Mouse (Mus musculus) heart, postnatal 0 days (tissue): ENCODE data around the gene Mettl1. TPM values are rescaled to one million over a fixed set of nuclear protein-coding genes. Genes with fewer than 3 reads are reported as not detected.
A peak's percentile ranks its signal among the peaks of the same experiment; 100 is the strongest.

Experiments
- ATAC-seq: fragments of 200-750 bp; cut with Nextera tagmentation; 2 replicates; pipeline ENCODE4 v1.8.0; 2017; ENCODE audit warnings: low read depth, moderate number of reproducible peaks, moderate library complexity; ENCODE audit not compliant: insufficient read depth
- DNase-seq: peaks from one replicate; pipeline ENCODE4 v3.0.0-alpha.2; 2016; ENCODE audit warnings: low spot score
- H3K27ac ChIP-seq: fragments of 300-500 bp; sonication (generic); 2 replicates; pipeline ENCODE4 v1.5.1; 2014; ENCODE audit warnings: low read depth, mild to moderate bottlenecking
- H3K27me3 ChIP-seq: fragments of 300-500 bp; sonication (generic); 2 replicates; pipeline ENCODE4 v1.6.1; 2014; ENCODE audit warnings: low read length, mixed read lengths; ENCODE audit not compliant: control insufficient read depth, insufficient read depth
- H3K36me3 ChIP-seq: fragments of 300-500 bp; sonication (generic); replicated peaks from 2 replicates; pipeline ENCODE4 v1.6.1; 2014; ENCODE audit warnings: low read length, mixed read lengths; ENCODE audit not compliant: control insufficient read depth, insufficient read depth
- H3K4me1 ChIP-seq: fragments of 300-500 bp; sonication (generic); 2 replicates; pipeline ENCODE4 v1.6.1; 2014; ENCODE audit warnings: antibody characterized with exemption; ENCODE audit not compliant: control insufficient read depth, insufficient read depth
- H3K4me2 ChIP-seq: fragments of 300-500 bp; sonication (generic); 2 replicates; pipeline ENCODE4 v1.6.1; 2014; ENCODE audit warnings: low read depth, mild to moderate bottlenecking, low read length, moderate library complexity
- H3K4me3 ChIP-seq: fragments of 300-500 bp; sonication (generic); 2 replicates; pipeline ENCODE4 v1.5.1; 2014; ENCODE audit warnings: low read depth, low read length
- H3K9ac ChIP-seq: fragments of 300-500 bp; sonication (generic); replicated peaks from 2 replicates; pipeline ENCODE4 v1.6.1; 2014; ENCODE audit warnings: low read depth, low read length, mixed read lengths
- H3K9me3 ChIP-seq: fragments of 300-500 bp; sonication (generic); replicated peaks from 2 replicates; pipeline ENCODE4 v1.6.1; 2016; ENCODE audit warnings: low read length; ENCODE audit not compliant: control insufficient read depth
- CTCF ChIP-seq: IDR thresholded peaks from 2 replicates; pipeline ENCODE4 v1.5.1; 2016; ENCODE audit warnings: antibody characterized with exemption, control low read depth, low read depth
- EP300 ChIP-seq: IDR thresholded peaks from 2 replicates; pipeline ENCODE4 v1.6.1; 2016; ENCODE audit warnings: antibody characterized with exemption, low read depth
- WGBS: fragments of 180-500 bp; shearing (Covaris S2); extraction: QIAGEN DNeasy Blood & Tissue Kit; methylation state at CpG from one replicate; pipeline ENCODE4 v1.1.7; 2014; 5-methylcytosine and 5-hydroxymethylcytosine counted together
- polyA plus RNA-seq: library from polyadenylated mRNA; unstranded; fragments of >200 nt; fragmentation: Nextera tagmentation; extraction: Ambion mirVana; gene quantifications from 2 replicates; pipeline ENCODE4 v1.2.1, GENCODE M21; 2015
- total RNA-seq: library from RNA; depleted of rRNA; stranded (reverse); fragments of >200 nt; gene quantifications from 2 replicates; pipeline ENCODE4 v1.2.3, GENCODE M21; 2014; ENCODE audit warnings: low replicate concordance

The Mettl1 gene
- total and polyA plus RNA-seq, 2 experiments from 2014 or later: 9.2 to 19.6 TPM

GRCm38 (mm10) chr10:127063239-127063872 lies 22.1 kb downstream of the Mettl1 start, which contains the start of gene Cdk4:
TSS of gene Cdk4 (plus strand) at chr10:127063534.
- Histone ChIP-seq H3K36me3 (peaks cover 38% of the 10 kb centered on the region), H3K27me3 (peaks cover 16% of the 10 kb centered on the region), H3K4me1 (peaks cover 7% of the 10 kb centered on the region), H3K27ac (peak within 1 kb of the TSS; percentile 89), H3K9ac (peak within 1 kb of the TSS; percentile 82), H3K9me3 (no peaks in the 10 kb centered on the region), H3K4me2 (peak within 1 kb of the TSS; percentile 88), H3K4me3 (peak within 1 kb of the TSS; percentile 81)
- TF ChIP-seq CTCF (no peak), EP300 (peak; percentile 78; the same call in 1 of the 2 replicates)
- WGBS: 1% methylated on average over 40 of the region's 46 CpGs
- ATAC-seq: peak; percentile 94
- peak; percentile 99 for DNase-seq

DNA sequence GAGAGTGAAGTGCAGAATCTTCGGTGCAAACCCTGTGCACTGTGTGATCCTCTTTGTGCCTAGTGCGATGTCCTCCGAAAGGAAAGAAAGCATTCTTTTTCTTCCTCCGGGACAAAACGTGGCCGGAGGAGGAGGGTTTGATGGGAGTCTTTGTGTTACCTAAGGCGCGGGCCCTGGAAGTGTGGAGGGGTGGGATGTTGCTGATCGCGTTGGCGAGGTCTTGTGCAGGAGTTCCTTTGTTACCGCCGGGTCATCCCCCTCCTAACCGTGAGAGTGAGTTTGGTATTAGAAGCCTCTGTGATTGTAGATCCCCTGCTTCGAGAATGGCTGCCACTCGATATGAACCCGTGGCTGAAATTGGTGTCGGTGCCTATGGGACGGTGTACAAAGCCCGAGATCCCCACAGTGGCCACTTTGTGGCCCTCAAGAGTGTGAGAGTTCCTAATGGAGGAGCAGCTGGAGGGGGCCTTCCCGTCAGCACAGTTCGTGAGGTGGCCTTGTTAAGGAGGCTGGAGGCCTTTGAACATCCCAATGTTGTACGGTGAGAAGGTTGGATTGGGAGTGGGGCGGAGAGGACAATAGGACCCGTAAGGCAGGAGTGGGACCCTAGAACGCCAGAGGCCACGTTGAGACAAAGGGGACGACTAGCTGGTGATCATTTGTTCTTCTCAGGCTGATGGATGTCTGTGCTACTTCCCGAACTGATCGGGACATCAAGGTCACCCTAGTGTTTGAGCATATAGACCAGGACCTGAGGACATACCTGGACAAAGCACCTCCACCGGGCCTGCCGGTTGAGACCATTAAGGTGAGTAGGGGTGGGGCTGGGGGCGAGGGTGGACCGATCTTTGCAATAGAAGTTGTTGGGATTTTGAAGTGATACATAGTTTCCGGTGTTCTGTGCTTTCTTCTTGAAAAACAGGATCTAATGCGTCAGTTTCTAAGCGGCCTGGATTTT lies 23.0 kb downstream of the Mettl1 start:
- TF ChIP-seq CTCF: no peak
- peak; percentile 13; the same call in 1 of the 2 replicates for TF ChIP-seq EP300
- DNase-seq: no peak
- 11% methylated on average over 37 of the region's 37 CpGs for WGBS
- peaks cover 10% of the 10 kb centered on the region for H3K27me3 ChIP-seq
- H3K9me3 ChIP-seq: no peaks in the 10 kb centered on the region
- H3K36me3 ChIP-seq: peaks cover 39% of the 10 kb centered on the region
- peak overlapping the region; percentile 88 for H3K4me2 ChIP-seq
- H3K4me1 ChIP-seq: peaks cover 11% of the 10 kb centered on the region
- H3K4me3 ChIP-seq: peak overlapping the region; percentile 81
- H3K27ac ChIP-seq: peak overlapping the region; percentile 89
- peak overlapping the region; percentile 82 for H3K9ac ChIP-seq
- peak; percentile 1; the same call in 1 of the 2 replicates for ATAC-seq

- Histone ChIP-seq H3K9me3 (no peaks in the 10 kb centered on the region), H3K27me3 (no peaks in the 10 kb centered on the region; the same call in 1 of the 2 replicates), H3K4me3 (no peak overlapping the region), H3K4me2 (no peak overlapping the region), H3K36me3 (peaks cover 39% of the 10 kb centered on the region), H3K27ac (no peak overlapping the region), H3K9ac (no peak overlapping the region), H3K4me1 (peaks cover 19% of the 10 kb centered on the region)
- DNase-seq: no peak
- WGBS: 43% methylated on average over 9 of the region's 9 CpGs
- no peak for TF ChIP-seq CTCF
- TF ChIP-seq EP300: no peak
- no peak for ATAC-seq
These were observed 24.8 kb downstream of the Mettl1 start for GRCm38 (mm10) chr10:127065981-127066380.

DNA sequence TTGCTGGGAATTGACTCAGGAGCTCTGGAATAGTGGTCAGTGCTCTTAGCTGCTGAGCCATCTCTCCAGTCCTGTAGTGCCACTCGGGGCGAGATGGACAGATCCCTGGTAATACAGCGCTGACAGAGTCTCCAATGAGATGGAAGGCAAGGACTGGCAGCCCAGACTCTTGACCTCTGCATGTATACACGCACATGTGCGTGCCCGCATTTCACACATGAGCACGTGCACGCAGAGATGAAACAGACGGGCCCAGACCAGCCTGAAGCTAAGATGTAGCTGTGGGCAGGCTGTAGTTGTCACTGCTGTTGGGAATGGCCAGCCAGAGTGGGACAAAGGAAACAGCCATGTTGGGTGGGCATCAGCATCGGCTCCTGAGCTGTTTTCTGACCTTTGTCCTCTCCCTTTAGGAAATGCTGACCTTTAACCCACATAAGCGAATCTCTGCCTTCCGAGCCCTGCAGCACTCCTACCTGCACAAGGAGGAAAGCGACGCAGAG lies 25.4 kb downstream of the Mettl1 start:
- no peaks in the 10 kb centered on the region for H3K27me3 ChIP-seq
- WGBS: 90% methylated on average over 14 of the region's 14 CpGs
- peaks cover 39% of the 10 kb centered on the region for H3K36me3 ChIP-seq
- H3K4me2 ChIP-seq: no peak overlapping the region
- H3K27ac ChIP-seq: no peak overlapping the region
- H3K9ac ChIP-seq: no peak overlapping the region
- ATAC-seq (no peak), DNase-seq (no peak)
- peaks cover 22% of the 10 kb centered on the region for H3K4me1 ChIP-seq
- TF ChIP-seq EP300: no peak
- no peak for TF ChIP-seq CTCF
- H3K4me3 ChIP-seq: no peak overlapping the region
- no peaks in the 10 kb centered on the region for H3K9me3 ChIP-seq

DNA sequence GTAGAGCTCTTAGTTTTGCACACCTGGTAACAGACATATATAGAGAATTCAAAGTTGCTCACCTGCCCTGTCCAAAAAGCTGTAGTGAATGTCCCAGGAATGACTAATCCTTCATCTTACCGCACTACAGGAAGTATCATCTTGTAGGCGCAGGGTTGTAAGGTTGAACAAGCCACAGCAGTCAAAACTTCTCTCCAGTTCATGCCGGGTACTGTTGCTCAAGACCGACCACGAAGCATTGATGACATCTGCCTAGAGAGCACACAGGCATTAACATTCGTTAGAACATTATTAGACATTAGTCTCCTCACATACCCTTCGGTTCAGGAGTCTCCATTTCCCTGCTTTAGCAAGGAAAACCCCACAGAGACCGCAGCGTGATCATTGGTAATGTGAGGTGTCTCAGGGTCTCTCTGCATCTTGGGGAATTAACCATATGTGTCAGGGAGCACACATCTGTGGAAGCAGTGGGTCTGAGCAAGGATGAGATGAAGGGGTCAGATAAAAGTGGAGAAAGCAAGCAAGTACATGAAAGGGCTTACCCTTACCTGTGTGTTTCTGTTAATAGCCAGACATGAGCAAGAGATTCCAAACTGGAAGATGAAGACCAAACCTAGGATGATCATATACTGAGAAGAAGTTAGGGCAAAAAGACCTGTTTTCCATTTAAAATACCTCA lies 27.3 kb downstream of the Mettl1 start:
- WGBS: 76% methylated on average over 9 of the region's 9 CpGs
- no peak overlapping the region for H3K27ac ChIP-seq
- no peak overlapping the region for H3K9ac ChIP-seq
- H3K4me2 ChIP-seq: peak overlapping the region; percentile 80; the same call in 1 of the 2 replicates
- no peak overlapping the region for H3K4me3 ChIP-seq
- no peak for ATAC-seq
- no peaks in the 10 kb centered on the region for H3K9me3 ChIP-seq
- H3K27me3 ChIP-seq: no peaks in the 10 kb centered on the region
- peaks cover 22% of the 10 kb centered on the region for H3K4me1 ChIP-seq
- H3K36me3 ChIP-seq: peaks cover 39% of the 10 kb centered on the region
- DNase-seq: no peak
- TF ChIP-seq CTCF (no peak), EP300 (no peak)
